Mouse (Mus musculus): ENCODE data around the gene 1700001P01Rik.

DNA sequence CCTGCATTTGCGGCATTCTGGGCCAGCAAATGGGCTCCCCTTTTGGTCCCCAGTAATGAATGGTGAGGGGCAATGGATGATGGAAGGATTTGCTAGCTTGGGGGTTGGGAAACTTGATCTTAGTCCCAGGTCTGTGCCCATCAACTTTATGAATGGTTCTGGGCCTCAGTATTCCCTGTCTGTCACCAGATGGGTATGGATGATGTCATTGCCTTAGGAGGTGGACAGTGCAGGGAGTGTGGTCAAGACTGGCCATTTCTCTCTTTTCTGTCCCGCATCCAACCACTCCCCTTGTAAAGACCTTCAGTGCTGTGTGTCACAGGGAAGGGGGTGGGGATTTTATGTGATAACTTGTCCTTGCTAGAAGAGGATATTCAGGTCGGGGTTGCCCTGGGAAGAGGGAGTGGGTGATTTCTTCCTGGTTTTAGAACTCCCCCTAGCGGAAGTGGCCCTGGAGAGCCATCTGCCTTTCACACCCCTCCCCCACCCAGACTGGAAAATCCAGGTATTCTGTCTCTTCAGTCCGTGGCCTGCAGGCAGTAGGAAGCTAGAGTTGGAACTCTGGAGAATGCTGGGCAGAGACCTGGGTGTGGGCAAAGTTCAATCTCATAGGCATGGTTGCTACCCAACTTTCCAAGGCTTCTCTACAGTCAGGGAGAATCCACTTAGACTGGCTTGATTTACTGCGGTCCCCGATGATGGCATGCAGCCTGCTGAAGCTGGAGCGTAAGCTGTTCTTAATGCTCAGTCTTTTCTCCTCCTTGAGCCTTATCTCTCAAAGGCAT, 25.9 kb upstream of the 1700001P01Rik start:
- TF ChIP-seq CTCF (IDR thresholded peaks at IDR 0.05; ENCODE audit: insufficient read depth, low read depth, low read length) (no peak), POLR2A (IDR thresholded peaks at IDR 0.05; ENCODE audit: insufficient read depth, low read depth, low read length) (no peak)

Measured in olfactory bulb, adult 2 months (tissue).